Mouse (Mus musculus): Measurements from ENCODE around the gene Prkar1b. TPM values are rescaled to one million over a fixed set of nuclear protein-coding genes. Genes with fewer than 3 reads are reported as not detected.

The Prkar1b gene
- total RNA-seq, 1 experiment from 2014 or later, result not detected

DNA sequence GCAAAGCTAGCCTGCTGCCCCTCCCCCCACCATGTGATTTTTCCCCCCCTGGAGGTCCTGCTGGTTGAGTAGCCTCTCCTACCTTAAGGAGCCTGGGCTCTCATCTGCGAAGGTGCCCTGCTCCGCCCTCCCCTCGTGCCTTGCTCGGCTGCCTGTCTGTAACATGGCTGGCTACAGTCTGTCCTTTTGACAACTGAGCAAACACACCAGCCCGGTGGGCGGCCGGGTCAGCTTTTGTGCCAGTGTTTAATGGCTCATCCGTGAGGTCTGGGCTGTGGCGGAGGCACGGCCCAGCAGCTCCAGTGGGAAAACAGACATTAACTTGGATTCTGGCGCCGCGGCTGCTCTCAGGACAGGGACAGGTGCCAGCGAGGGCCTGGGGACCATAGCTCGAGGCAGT, 122.2 kb downstream of the Prkar1b start:
- no peak for ATAC-seq (ENCODE audit: extremely low read depth, insufficient number of reproducible peaks, low FRiP score, poor library complexity, severe bottlenecking)

GRCm38 (mm10) chr5:139024351-139025105, 125.3 kb downstream of the Prkar1b start:
- ATAC-seq (ENCODE audit: extremely low read depth, insufficient number of reproducible peaks, low FRiP score, poor library complexity, severe bottlenecking), result no peak

GRCm38 (mm10) chr5:139020595-139020994, 129.2 kb downstream of the Prkar1b start:
- no peak for ATAC-seq (ENCODE audit: extremely low read depth, insufficient number of reproducible peaks, low FRiP score, poor library complexity, severe bottlenecking)

DNA sequence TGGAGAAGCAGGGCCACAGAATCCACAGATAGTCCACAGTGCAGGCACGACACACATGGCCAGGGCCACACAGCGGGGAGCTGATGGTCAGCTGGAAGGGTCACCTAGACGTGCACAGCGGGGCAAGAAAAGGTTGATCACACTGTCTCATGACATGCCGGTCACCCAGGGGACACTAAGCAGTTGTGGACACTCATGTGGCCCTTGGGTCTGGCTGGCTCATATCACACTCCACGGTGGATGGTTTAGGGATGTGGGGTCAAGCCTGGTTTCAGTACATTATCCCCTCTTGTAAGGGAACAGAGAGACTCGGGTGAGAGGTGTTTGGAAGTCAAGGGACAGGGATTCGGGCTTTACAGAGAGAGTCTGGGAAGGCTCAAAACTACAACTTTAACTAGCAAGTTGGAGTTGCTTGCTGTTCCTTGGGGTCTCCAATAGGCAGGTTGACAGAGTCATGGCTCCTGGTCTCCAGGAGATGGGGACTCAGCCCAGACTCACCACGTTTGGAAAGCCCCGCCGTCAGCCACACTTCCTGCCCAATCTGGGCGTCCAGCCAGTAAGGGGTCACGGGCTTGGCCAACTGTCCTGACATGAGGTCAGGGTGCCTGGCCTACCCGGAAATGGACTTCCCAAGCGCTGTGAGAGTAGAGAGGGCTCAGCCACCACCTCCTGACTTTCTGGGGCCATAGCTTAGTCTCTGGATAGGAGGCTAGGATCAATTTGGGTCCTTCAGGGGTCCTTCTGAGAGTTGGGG, 132.3 kb downstream of the Prkar1b start:
- ATAC-seq (ENCODE audit: extremely low read depth, insufficient number of reproducible peaks, low FRiP score, poor library complexity, severe bottlenecking), result no peak

DNA sequence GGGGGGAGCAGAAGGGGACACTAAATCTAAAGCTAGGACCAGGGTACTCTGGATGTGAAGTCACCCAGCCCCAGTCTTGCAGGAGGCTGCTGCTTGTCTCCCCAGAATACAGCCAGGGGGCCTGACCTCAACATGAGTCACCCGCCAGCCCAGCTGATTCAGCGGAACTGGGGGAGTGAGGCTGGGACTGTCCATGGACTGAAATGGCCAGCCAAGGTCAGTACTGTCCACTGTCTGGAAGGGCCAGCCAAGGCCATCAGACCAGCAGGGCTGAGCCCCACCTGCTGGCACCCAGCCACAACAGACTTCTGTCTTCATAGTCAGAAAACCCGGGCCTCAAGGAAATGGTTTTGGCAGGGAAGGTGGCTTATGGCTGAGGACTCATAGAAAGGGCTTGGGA, 134.7 kb downstream of the Prkar1b start:
- no peak for ATAC-seq (ENCODE audit: extremely low read depth, insufficient number of reproducible peaks, low FRiP score, poor library complexity, severe bottlenecking)

- ATAC-seq (ENCODE audit: extremely low read depth, insufficient number of reproducible peaks, low FRiP score, poor library complexity, severe bottlenecking), result no peak
Measured at GRCm38 (mm10) chr5:139010649-139011048, 139.2 kb downstream of the Prkar1b start.

DNA sequence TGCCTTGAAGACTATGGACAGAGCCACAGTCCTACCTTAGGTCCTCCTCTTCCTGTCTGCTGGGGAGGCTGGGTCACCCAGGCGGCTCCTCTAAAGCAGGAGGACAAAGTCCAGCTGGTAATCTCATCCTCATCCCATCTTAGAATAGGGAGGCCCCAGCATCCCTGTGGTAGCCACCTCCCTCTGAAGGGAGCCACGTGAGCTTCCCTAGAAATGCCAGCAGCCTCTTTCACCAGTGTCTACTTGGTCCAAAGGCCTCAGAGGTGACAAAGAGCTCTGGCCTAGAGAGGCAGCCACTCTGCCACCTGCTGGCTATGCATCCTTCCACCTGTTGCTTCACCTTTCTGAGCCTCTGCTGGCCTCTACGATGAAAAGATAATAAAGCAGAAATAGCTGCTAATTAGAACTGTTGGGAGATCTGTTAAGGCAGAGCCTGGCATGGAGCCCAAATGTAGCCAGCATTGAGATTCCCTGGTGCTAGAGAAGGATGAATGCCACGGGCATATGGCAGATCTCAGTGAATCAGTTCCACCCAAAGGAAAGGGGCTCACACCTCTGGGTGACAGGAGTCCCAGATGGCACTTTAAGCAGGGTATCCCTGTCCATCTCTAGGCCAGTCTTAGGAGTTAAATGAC, 142.5 kb downstream of the Prkar1b start:
- ATAC-seq (ENCODE audit: extremely low read depth, insufficient number of reproducible peaks, low FRiP score, poor library complexity, severe bottlenecking), result no peak

- no peak for ATAC-seq (ENCODE audit: extremely low read depth, insufficient number of reproducible peaks, low FRiP score, poor library complexity, severe bottlenecking)
Measured at GRCm38 (mm10) chr5:139004588-139004987, 145.2 kb downstream of the Prkar1b start.

DNA sequence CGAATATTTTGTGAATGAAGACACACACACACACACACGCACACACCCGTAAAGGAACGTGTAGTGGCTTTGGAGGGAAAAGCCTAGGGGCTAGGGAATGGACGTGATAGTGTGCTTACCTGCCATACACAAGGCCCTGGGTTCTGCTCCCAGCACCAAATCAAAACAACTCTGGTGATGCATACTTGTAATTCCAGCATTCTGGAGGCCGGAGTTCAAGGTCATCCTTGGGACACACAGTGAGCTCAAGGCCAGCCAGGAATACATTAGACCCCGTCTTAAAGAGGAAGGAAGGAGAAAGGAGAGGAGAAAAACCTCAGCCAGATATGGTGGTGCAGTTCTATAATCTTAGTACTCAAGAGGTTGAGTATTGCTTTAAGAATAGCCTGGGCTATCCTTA, 150.1 kb downstream of the Prkar1b start:
- ATAC-seq (ENCODE audit: extremely low read depth, insufficient number of reproducible peaks, low FRiP score, poor library complexity, severe bottlenecking), result no peak

GRCm38 (mm10) chr5:138997936-138998580, 151.7 kb downstream of the Prkar1b start:
- ATAC-seq (ENCODE audit: extremely low read depth, insufficient number of reproducible peaks, low FRiP score, poor library complexity, severe bottlenecking), result no peak

DNA sequence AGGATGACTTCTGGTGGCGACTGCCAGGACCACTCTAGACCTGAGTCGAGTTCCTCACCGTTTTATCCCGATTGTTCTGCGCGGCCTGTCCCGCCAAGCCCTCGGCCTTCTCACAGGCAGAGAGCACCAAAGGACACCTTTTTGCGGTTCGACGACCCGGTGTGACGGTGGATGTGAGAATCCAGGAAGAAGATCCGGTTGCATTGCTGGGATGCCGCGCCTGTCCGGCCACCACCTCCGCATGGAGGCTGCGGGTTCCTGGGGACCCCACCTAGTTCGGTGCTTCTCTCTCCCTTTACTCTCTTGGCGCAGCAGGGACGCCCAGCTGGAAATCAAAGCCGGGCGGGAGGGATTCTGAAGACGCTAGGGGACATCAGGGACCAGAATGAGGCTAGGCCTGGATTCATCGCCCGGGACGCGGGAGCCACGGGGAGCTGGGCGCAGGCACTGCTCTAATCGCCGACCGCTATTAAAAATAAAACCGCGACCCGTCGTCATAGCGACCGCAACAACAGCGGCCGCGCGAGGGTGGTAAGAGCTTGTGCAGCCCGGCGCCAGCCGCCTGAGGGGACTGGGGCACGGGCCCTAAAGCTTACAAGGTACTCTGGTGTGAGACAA, 152.5 kb downstream of the Prkar1b start, which contains the start of gene Pdgfa:
Gene Pdgfa, minus strand, starts transcription at position 200 of the 618 bp plus-strand sequence.
- no peak for ATAC-seq (ENCODE audit: extremely low read depth, insufficient number of reproducible peaks, low FRiP score, poor library complexity, severe bottlenecking)

DNA sequence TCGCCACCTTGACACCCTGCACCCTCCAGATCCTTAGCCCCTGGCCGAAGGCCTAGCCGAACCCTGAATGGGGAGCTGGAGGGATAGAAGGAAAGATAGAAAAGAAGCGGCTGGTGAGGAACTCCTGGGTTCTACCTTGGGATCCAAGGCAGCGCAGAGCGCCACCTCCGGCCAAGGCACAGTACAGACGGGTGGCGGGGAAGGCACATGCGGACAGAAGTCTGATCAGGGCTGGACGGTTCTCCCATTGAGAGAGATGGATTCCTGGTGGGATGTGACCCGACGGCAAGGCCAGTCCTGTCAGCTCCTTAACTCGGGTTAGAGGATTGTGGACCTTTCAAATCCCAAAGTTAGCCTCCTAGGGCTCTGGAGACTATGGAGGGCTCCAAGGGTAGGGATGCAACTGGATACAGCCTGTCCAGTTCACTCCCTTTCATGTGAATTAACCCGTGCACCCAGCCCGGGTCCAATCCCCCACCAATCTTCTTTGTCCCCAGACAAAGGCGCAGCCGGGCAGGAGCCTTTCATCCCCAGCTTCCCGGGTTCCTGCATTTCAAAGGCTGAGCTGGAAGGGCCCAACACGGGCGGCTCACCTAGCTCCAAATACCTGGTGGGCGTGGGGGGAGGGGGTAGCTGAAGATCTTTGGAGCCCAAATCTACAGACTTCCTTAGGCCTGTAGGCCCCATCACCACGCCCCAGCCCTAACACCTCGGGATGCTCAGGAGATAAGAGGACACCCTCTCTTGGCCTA, 153.3 kb downstream of the Prkar1b start:
- ATAC-seq (ENCODE audit: extremely low read depth, insufficient number of reproducible peaks, low FRiP score, poor library complexity, severe bottlenecking), result no peak

DNA sequence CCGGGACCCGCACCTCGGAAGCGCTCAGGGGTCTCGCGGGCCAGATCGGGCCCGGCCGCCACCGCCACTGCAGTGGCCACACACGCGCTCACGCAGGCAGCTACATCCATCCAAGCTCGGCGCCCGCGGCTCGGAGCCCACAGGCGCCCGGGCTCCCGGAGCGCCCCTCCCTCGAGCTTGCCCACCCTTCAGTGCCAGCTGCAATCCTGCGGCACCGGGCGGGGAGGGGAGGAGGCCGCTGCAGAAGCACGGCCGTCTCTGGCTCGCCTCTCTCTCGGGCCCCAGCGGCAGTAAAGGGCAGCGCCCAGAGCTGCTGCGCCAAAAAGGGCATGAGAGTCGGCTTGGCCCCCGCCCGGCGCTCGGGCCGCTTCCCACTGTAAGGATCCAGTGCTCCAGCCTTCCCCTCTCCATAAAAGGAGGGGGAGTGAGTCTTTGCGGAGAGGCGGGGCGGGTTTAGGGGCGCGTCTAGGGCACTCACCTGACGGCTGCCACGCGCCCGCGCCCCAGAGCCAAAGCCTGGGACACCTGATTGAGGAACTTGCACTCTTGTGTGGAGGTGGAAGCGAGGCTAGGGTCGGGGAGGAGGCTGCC, 154.0 kb downstream of the Prkar1b start:
- no peak for ATAC-seq (ENCODE audit: extremely low read depth, insufficient number of reproducible peaks, low FRiP score, poor library complexity, severe bottlenecking)

DNA sequence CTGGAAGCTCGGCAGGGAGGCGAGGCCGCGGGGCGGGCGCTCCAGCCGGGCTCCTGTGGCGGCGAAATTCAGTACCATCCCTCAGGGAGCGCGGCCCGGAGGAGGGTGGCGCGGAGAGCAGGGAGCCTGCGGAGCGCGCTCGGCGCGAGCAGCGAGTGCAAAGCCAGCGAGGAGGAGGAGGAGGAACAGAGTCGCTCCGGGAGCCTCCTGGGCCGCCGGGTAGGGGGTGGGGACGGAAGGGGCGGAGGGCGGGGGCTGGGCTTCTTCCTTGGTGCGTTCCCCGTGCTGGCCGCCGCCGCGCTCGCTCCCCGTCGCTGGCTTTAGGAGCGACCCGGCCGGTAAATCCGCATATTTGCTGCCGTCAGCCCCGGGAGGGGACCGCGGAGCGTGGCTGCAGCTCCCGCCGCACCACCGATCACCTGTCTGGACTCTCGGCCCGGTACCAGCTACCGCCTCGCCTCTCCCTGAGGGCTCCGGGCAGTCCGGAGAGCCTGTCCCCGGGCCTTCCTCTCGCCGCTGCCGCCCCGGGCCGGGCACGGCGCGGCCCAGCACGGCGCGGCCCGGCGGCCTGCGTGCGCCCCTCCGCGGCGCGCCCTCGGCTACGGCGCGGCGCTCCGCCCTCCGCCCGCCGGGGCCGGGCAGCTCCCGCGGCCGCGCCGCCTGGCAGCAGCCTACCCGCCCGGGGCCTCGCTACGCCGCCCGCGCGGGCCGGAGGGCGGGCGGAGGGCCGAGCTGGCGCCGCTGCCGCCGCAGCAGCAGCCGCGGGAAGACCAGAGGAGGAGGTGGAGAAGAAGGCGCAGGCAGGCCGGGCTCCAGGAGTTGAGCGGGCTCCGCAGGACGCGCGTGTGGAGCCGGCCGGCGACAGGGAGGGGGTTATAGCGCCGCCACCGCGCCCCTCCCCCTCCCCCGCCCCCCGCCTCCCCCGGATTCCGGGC, 154.7 kb downstream of the Prkar1b start:
- no peak for ATAC-seq (ENCODE audit: extremely low read depth, insufficient number of reproducible peaks, low FRiP score, poor library complexity, severe bottlenecking)

DNA sequence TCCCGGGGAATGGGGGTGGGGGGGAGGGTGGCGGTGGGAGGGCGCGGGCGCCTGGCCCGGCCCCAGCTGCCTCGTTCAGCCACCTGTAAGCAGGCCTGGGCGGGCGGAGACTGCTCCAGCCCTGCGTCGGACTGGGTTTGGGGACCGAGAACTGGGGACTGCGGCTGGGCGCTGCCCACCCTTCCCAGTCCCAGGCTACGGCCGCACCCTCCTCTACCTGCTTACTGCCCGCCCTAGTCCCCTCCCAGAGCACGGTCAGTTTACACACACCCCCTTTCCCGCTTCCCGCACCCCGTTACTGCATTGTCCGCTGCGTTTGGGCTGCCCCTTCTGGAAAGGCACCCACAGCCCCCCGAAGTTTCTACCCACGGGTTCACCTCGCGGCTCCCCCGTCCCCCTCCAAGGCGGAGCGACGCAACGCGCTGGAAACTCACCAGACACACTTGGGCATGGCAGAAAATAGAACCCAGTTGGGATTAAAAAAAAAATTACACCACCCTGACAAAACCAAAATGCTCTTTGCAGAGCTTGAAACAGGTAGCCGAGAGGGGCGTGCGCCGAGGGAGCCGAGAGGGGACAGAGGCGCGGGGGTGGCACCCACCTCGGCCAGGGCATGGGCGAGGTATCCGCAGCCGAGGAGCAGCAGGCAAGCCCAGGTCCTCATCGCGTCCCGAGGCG, 155.6 kb downstream of the Prkar1b start:
- no peak for ATAC-seq (ENCODE audit: extremely low read depth, insufficient number of reproducible peaks, low FRiP score, poor library complexity, severe bottlenecking)

- no peak for ATAC-seq (ENCODE audit: extremely low read depth, insufficient number of reproducible peaks, low FRiP score, poor library complexity, severe bottlenecking)
Measured at GRCm38 (mm10) chr5:138993371-138994107, 156.3 kb downstream of the Prkar1b start.
